Mouse (Mus musculus) G1E (cell line): ENCODE results near the gene Plxnb1.

Experiments
- CTCF ChIP-seq: IDR thresholded peaks from 2 replicates; pipeline ENCODE4 v1.5.1; 2012; ENCODE audit warnings: low read depth, low read length, inconsistent platforms, mixed read lengths
- GATA1 ChIP-seq: IDR thresholded peaks from 2 replicates; pipeline ENCODE4 v1.6.1; 2012; ENCODE audit warnings: borderline replicate concordance, low read length, inconsistent platforms, mixed read lengths
- TAL1 ChIP-seq: conservative IDR thresholded peaks from 2 replicates; pipeline ENCODE4 v1.6.1; 2012; ENCODE audit warnings: low read depth, low read length, inconsistent platforms, mixed read lengths

DNA sequence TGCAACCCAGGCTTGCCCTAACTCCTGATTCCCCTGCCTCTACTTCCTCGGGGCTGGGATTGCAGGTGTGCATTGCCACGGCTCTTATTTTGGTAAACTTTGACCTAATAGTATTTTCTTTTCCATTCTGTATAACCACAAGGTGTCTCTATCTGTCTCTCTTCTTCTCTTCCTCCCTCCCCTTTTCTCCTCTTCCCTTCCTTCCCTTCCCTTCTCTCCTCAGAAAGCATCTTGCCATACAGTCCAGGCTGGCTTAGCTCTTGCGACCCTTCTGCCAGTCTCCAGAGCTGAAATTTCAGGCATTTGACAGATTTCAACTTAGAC, 44.6 kb upstream of the Plxnb1 start:
- TF ChIP-seq CTCF, result no peak
- no peak for TF ChIP-seq GATA1
- TF ChIP-seq TAL1, result no peak
